Mouse (Mus musculus): Measurements from ENCODE around the gene Lipc.

GRCm38 (mm10) chr9:70957717-70958116 is 5.7 kb upstream of the Lipc start:
- no peak for TF ChIP-seq CTCF (IDR thresholded peaks at IDR 0.05)
- TF ChIP-seq EP300 (IDR thresholded peaks at IDR 0.05; ENCODE audit: insufficient read depth, low read depth, low read length) = no peak
- no peak for TF ChIP-seq POLR2A (IDR thresholded peaks at IDR 0.05; ENCODE audit: insufficient read depth, low read depth, low read length)
